Mouse (Mus musculus): ENCODE measurements around the gene Dram1. TPM values are rescaled to one million over a fixed set of nuclear protein-coding genes. Genes with fewer than 3 reads are reported as not detected.

Dram1 gene
- polyA plus RNA-seq, 1 experiment from 2014 or later: 2.9 TPM

GRCm38 (mm10) chr10:88390096-88390790, 11.4 kb upstream of the Dram1 start:
- WGBS (ENCODE audit: insufficient replicate concordance): 39% methylated on average over 10 of the region's 10 CpGs
- peak; percentile 54 for ATAC-seq
- Histone ChIP-seq H3K36me3 (replicated peaks; ENCODE audit: insufficient read depth, low read length) (no peaks in the 10 kb centered on the region), H3K27ac (ENCODE audit: low read depth) (peak overlapping the region; percentile 60), H3K9me3 (ENCODE audit: low read length) (no peaks in the 10 kb centered on the region), H3K9ac (replicated peaks) (peak overlapping the region; percentile 30; the same call in 1 of the 2 replicates), H3K4me2 (ENCODE audit: low read depth, low read length) (peak overlapping the region; percentile 61), H3K4me1 (ENCODE audit: insufficient read depth) (peaks cover 18% of the 10 kb centered on the region), H3K4me3 (ENCODE audit: low read depth, low read length) (0 out of 2 replicates have a peak overlapping the region, but pooled peaks have one; percentile 17), H3K27me3 (ENCODE audit: insufficient read depth, low read length) (no peaks in the 10 kb centered on the region)
- peak; percentile 45 for DNase-seq
- TF ChIP-seq CTCF (IDR thresholded peaks at IDR 0.05; ENCODE audit: low read depth) (no peak), EP300 (IDR thresholded peaks at IDR 0.05; ENCODE audit: low read depth) (no peak)

DNA sequence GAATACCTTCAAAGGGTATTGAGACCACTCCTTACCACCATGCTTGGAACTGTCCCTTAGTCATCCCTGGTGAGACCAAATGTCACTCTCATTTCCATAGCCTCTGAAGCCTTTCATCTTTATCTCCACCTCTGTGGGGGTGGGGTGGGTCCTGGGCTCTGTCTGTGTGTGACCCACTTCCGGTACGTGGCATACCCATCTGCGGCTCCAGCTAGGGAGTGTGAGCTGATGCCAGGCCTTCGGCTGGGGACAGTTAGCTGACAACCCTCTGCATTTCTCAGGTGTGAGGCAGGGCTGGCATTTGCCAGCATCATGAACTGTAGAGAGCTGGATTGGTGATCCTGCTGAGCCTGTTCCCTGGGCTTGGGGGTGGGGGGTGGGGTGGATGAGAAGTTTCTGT, 10.7 kb upstream of the Dram1 start:
- Histone ChIP-seq H3K27ac (ENCODE audit: low read depth) (peak overlapping the region; percentile 60), H3K4me2 (ENCODE audit: low read depth, low read length) (peak overlapping the region; percentile 61), H3K4me3 (ENCODE audit: low read depth, low read length) (no peak overlapping the region), H3K9me3 (ENCODE audit: low read length) (no peaks in the 10 kb centered on the region), H3K36me3 (replicated peaks; ENCODE audit: insufficient read depth, low read length) (no peaks in the 10 kb centered on the region), H3K27me3 (ENCODE audit: insufficient read depth, low read length) (no peaks in the 10 kb centered on the region), H3K9ac (replicated peaks) (no peak overlapping the region), H3K4me1 (ENCODE audit: insufficient read depth) (peaks cover 18% of the 10 kb centered on the region)
- DNase-seq (no peak), ATAC-seq (peak; percentile 22)
- no peak for TF ChIP-seq EP300 (IDR thresholded peaks at IDR 0.05; ENCODE audit: low read depth)
- TF ChIP-seq CTCF (IDR thresholded peaks at IDR 0.05; ENCODE audit: low read depth): no peak
- 29% methylated on average over 4 of the region's 4 CpGs for WGBS (ENCODE audit: insufficient replicate concordance)

- H3K9ac ChIP-seq (replicated peaks): no peak overlapping the region
- no peaks in the 10 kb centered on the region for H3K27me3 ChIP-seq (ENCODE audit: insufficient read depth, low read length)
- DNase-seq (no peak), ATAC-seq (no peak)
- no peak overlapping the region for H3K4me3 ChIP-seq (ENCODE audit: low read depth, low read length)
- no peak overlapping the region for H3K27ac ChIP-seq (ENCODE audit: low read depth)
- no peaks in the 10 kb centered on the region for H3K9me3 ChIP-seq (ENCODE audit: low read length)
- H3K4me1 ChIP-seq (ENCODE audit: insufficient read depth): peaks cover 25% of the 10 kb centered on the region
- TF ChIP-seq CTCF (IDR thresholded peaks at IDR 0.05; ENCODE audit: low read depth): no peak
- TF ChIP-seq EP300 (IDR thresholded peaks at IDR 0.05; ENCODE audit: low read depth): no peak
- no peak overlapping the region for H3K4me2 ChIP-seq (ENCODE audit: low read depth, low read length)
- no peaks in the 10 kb centered on the region for H3K36me3 ChIP-seq (replicated peaks; ENCODE audit: insufficient read depth, low read length)
- 58% methylated on average over 6 of the region's 6 CpGs for WGBS (ENCODE audit: insufficient replicate concordance)
Measured at GRCm38 (mm10) chr10:88386251-88386650, 7.4 kb upstream of the Dram1 start.

DNA sequence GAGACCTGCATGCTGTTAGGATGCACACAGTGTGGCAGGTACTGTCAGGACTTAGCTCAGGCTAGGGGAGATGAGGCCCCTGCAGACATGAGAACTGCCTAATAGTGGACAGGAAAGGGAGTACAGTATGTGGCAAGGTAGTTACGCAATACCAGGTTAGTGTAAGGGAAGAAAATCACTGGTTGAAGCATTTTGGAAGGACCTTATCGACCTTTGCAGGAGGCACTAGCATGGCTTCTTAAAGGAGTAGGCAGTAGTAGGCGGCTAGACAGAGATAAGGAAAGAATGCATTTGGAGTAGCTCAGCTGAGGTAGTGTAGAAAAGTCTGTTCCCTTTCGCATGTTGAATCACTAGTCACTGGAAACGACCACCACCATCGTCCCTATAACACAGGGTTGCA, 6.9 kb upstream of the Dram1 start:
- ATAC-seq (peak; percentile 55), DNase-seq (no peak)
- Histone ChIP-seq H3K4me2 (ENCODE audit: low read depth, low read length) (peak overlapping the region; percentile 39; the same call in 1 of the 2 replicates), H3K9ac (replicated peaks) (no peak overlapping the region), H3K27ac (ENCODE audit: low read depth) (no peak overlapping the region), H3K36me3 (replicated peaks; ENCODE audit: insufficient read depth, low read length) (no peaks in the 10 kb centered on the region), H3K9me3 (ENCODE audit: low read length) (no peaks in the 10 kb centered on the region), H3K4me1 (ENCODE audit: insufficient read depth) (peaks cover 25% of the 10 kb centered on the region), H3K4me3 (ENCODE audit: low read depth, low read length) (no peak overlapping the region), H3K27me3 (ENCODE audit: insufficient read depth, low read length) (no peaks in the 10 kb centered on the region)
- 23% methylated on average over 6 of the region's 6 CpGs for WGBS (ENCODE audit: insufficient replicate concordance)
- TF ChIP-seq CTCF (IDR thresholded peaks at IDR 0.05; ENCODE audit: low read depth) (no peak), EP300 (IDR thresholded peaks at IDR 0.05; ENCODE audit: low read depth) (no peak)

DNA sequence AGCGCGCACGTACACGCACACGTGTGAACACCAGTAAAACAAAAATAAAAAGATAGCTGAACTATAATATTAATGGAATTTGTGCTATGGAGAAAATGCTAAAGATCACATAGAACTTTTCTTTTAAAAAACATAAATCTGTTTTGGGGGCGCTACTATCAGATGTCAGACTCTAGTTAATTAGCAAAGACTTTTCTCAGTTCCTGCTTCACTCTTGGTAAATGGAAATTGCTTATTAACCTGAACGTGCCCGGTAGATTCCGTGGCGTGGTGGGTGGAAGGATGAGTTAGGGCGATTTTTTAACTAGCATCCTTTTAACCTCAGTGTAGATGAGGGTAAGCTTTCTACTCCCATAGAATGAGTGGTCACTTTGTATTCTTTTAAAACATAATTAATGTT, 6.4 kb upstream of the Dram1 start:
- Histone ChIP-seq H3K4me3 (ENCODE audit: low read depth, low read length) (no peak overlapping the region), H3K36me3 (replicated peaks; ENCODE audit: insufficient read depth, low read length) (no peaks in the 10 kb centered on the region), H3K27me3 (ENCODE audit: insufficient read depth, low read length) (no peaks in the 10 kb centered on the region), H3K27ac (ENCODE audit: low read depth) (no peak overlapping the region), H3K9me3 (ENCODE audit: low read length) (no peaks in the 10 kb centered on the region), H3K4me1 (ENCODE audit: insufficient read depth) (peaks cover 24% of the 10 kb centered on the region), H3K4me2 (ENCODE audit: low read depth, low read length) (no peak overlapping the region), H3K9ac (replicated peaks) (no peak overlapping the region)
- DNase-seq (no peak), ATAC-seq (no peak)
- WGBS (ENCODE audit: insufficient replicate concordance): 82% methylated on average over 11 of the region's 11 CpGs
- TF ChIP-seq CTCF (IDR thresholded peaks at IDR 0.05; ENCODE audit: low read depth) (no peak), EP300 (IDR thresholded peaks at IDR 0.05; ENCODE audit: low read depth) (no peak)

DNA sequence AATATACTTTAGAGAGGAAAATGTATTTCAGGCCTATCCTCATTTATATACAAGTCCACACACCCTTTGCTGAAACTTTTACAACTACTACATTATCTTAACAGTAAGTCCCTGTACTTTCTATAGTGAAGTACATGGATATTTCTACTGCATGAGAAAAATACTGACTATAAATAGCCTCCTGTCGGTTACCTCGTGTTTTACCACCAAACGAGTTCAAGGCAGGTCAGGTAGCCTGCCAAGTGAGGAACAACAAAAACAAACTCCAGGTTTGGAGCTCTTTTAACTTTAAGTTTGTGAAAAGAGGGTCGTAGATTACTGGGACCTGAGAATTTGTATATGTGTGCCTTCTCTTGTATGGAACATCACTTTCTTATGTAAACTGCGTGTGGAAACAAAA, 5.2 kb upstream of the Dram1 start:
- Histone ChIP-seq H3K4me2 (ENCODE audit: low read depth, low read length) (no peak overlapping the region), H3K27ac (ENCODE audit: low read depth) (no peak overlapping the region), H3K9me3 (ENCODE audit: low read length) (no peaks in the 10 kb centered on the region), H3K27me3 (ENCODE audit: insufficient read depth, low read length) (no peaks in the 10 kb centered on the region), H3K4me3 (ENCODE audit: low read depth, low read length) (no peak overlapping the region), H3K36me3 (replicated peaks; ENCODE audit: insufficient read depth, low read length) (no peaks in the 10 kb centered on the region), H3K9ac (replicated peaks) (no peak overlapping the region), H3K4me1 (ENCODE audit: insufficient read depth) (peaks cover 25% of the 10 kb centered on the region)
- 45% methylated on average over 5 of the region's 5 CpGs for WGBS (ENCODE audit: insufficient replicate concordance)
- TF ChIP-seq EP300 (IDR thresholded peaks at IDR 0.05; ENCODE audit: low read depth) (no peak), CTCF (IDR thresholded peaks at IDR 0.05; ENCODE audit: low read depth) (no peak)
- DNase-seq (no peak), ATAC-seq (no peak)

Data from liver, postnatal 0 days (tissue).